28 mouse cellular contexts compared by ENCODE assay signal in genomic region chr19:29215811-29216509, GRCm38 (mm10). TPM values are rescaled to one million over a fixed set of nuclear protein-coding genes. Genes with fewer than 3 reads are reported as not detected.
DNase-seq lines count a peak whose midpoint lies in the region; ATAC-seq and TF ChIP-seq lines count a peak whose summit lies in the region.
"Had no signal": no experiment of that assay in that cellular context is flagged by ENCODE, and none has a peak within 500 bp of the region (broad histone marks: within the 10 kb centered on the region; RNA-seq: fewer than 3 reads in every experiment).

No protein-coding gene starts in this region.

- ATAC-seq in intestine, postnatal 0 days = peak; percentile 96
- no peak; the same call in 1 of the 2 replicates for ATAC-seq in kidney, postnatal 0 days (replicated peaks; ENCODE audit: low FRiP score, low read depth)
- ATAC-seq in stomach, embryonic 14.5 days (ENCODE audit: insufficient number of reproducible peaks, insufficient read depth, low FRiP score, low read depth) = peak; percentile 58; the same call in 1 of the 2 replicates
- ATAC-seq in hindbrain, embryonic 16.5 days = no peak
- ATAC-seq: midbrain, embryonic 15.5 days had no signal

- H3K4me3 ChIP-seq in intestine, postnatal 0 days (ENCODE audit: low read depth, low read length) = no peak overlapping the region
- H3K4me3 ChIP-seq in kidney, postnatal 0 days (replicated peaks; ENCODE audit: low read depth, low read length) = no peak overlapping the region
- no peak overlapping the region for H3K4me3 ChIP-seq in stomach, embryonic 14.5 days (ENCODE audit: low read depth, low read length)
- H3K4me3 ChIP-seq in hindbrain, embryonic 16.5 days (ENCODE audit: low read length) = no peak overlapping the region
- H3K4me3 ChIP-seq: embryonic facial prominence, embryonic 13.5 days; erythroblast, embryonic 14.5 days; forebrain, embryonic 12.5 days; heart, adult 2 months; hindbrain, embryonic 13.5 days; limb, embryonic 15.5 days; midbrain, embryonic 15.5 days; neural tube, embryonic 12.5 days had no signal

- TF ChIP-seq CTCF in intestine, postnatal 0 days (IDR thresholded peaks at IDR 0.05; ENCODE audit: low read depth) = no peak
- no peak for TF ChIP-seq CTCF in kidney, postnatal 0 days (IDR thresholded peaks at IDR 0.05; ENCODE audit: low read depth)

- peak overlapping the region; percentile 42; the same call in 1 of the 2 replicates for H3K27ac ChIP-seq in intestine, postnatal 0 days (ENCODE audit: low read depth, low read length)
- H3K27ac ChIP-seq in kidney, postnatal 0 days = no peak overlapping the region
- no peak overlapping the region for H3K27ac ChIP-seq in stomach, embryonic 14.5 days (ENCODE audit: low read length)
- no peak overlapping the region for H3K27ac ChIP-seq in hindbrain, embryonic 16.5 days (ENCODE audit: low read depth, low read length)
- H3K27ac ChIP-seq: embryonic facial prominence, embryonic 13.5 days; forebrain, embryonic 12.5 days; heart, adult 2 months; hindbrain, embryonic 13.5 days; limb, embryonic 15.5 days; liver, embryonic 14.5 days; midbrain, embryonic 15.5 days; neural tube, embryonic 12.5 days had no signal

- H3K27me3 ChIP-seq in intestine, postnatal 0 days (replicated peaks; ENCODE audit: control insufficient read depth, insufficient read depth, low read length) = no peaks in the 10 kb centered on the region
- H3K27me3 ChIP-seq in kidney, postnatal 0 days (ENCODE audit: insufficient read depth, low read length) = no peaks in the 10 kb centered on the region
- no peaks in the 10 kb centered on the region for H3K27me3 ChIP-seq in stomach, embryonic 14.5 days (ENCODE audit: control insufficient read depth, insufficient read depth, low read length)
- H3K27me3 ChIP-seq in hindbrain, embryonic 16.5 days (replicated peaks; ENCODE audit: control insufficient read depth, insufficient read depth, low read length) = no peaks in the 10 kb centered on the region
- H3K27me3 ChIP-seq: embryonic facial prominence, embryonic 13.5 days; forebrain, embryonic 12.5 days; hindbrain, embryonic 13.5 days; limb, embryonic 15.5 days; midbrain, embryonic 15.5 days; neural tube, embryonic 12.5 days had no signal

- peak; percentile 42 for DNase-seq in kidney, adult 9 months
- no peak for DNase-seq in kidney, postnatal 4 days
- peak; percentile 30 for DNase-seq in kidney, postnatal 0 days (ENCODE audit: low spot score)
- no peak for DNase-seq in adrenal gland, postnatal 10 days
- DNase-seq in layer of hippocampus, postnatal 10 days (ENCODE audit: low spot score in 2 of 2) = no peak
- DNase-seq: adrenal gland, postnatal 14 days; cerebellum, adult 2 months; cerebellum, postnatal 25 days; embryo, embryonic 11 days; heart, adult 2 months; heart, postnatal 36 days; layer of hippocampus, adult 9-11 months; left cerebral cortex, postnatal 4 days; lung, embryonic 14.5 days; right cerebral cortex, postnatal 14 days; spleen, adult 18-20 months; thymus, postnatal 25 days had no signal

- H3K9me3 ChIP-seq in intestine, postnatal 0 days (ENCODE audit: control insufficient read depth) = no peaks in the 10 kb centered on the region
- no peaks in the 10 kb centered on the region for H3K9me3 ChIP-seq in kidney, postnatal 0 days (replicated peaks; ENCODE audit: low read length)
- no peaks in the 10 kb centered on the region for H3K9me3 ChIP-seq in stomach, embryonic 14.5 days (ENCODE audit: control insufficient read depth, low read depth, low read length)
- H3K9me3 ChIP-seq in hindbrain, embryonic 16.5 days (ENCODE audit: control insufficient read depth, low read length) = no peaks in the 10 kb centered on the region
- H3K9me3 ChIP-seq: embryonic facial prominence, embryonic 13.5 days; forebrain, embryonic 12.5 days; hindbrain, embryonic 13.5 days; limb, embryonic 15.5 days; midbrain, embryonic 15.5 days; neural tube, embryonic 12.5 days had no signal

- no peak overlapping the region for H3K9ac ChIP-seq in intestine, postnatal 0 days (ENCODE audit: low read depth, low read length)
- H3K9ac ChIP-seq in kidney, postnatal 0 days (ENCODE audit: low read depth, low read length) = no peak overlapping the region
- no peak overlapping the region for H3K9ac ChIP-seq in stomach, embryonic 14.5 days (replicated peaks; ENCODE audit: low read depth, low read length)
- no peak overlapping the region for H3K9ac ChIP-seq in hindbrain, embryonic 16.5 days (ENCODE audit: low read depth, low read length)
- H3K9ac ChIP-seq: embryonic facial prominence, embryonic 13.5 days; forebrain, embryonic 12.5 days; hindbrain, embryonic 13.5 days; limb, embryonic 15.5 days; liver, embryonic 14.5 days; lung, embryonic 14.5 days; midbrain, embryonic 15.5 days; neural tube, embryonic 12.5 days had no signal

- no peaks in the 10 kb centered on the region for H3K36me3 ChIP-seq in intestine, postnatal 0 days (ENCODE audit: control insufficient read depth, insufficient read depth)
- H3K36me3 ChIP-seq in kidney, postnatal 0 days (ENCODE audit: insufficient read depth, low read length) = no peaks in the 10 kb centered on the region
- no peaks in the 10 kb centered on the region for H3K36me3 ChIP-seq in stomach, embryonic 14.5 days (ENCODE audit: control insufficient read depth, insufficient read depth, low read length)
- H3K36me3 ChIP-seq in hindbrain, embryonic 16.5 days (ENCODE audit: control insufficient read depth, insufficient read depth, low read length) = no peaks in the 10 kb centered on the region
- H3K36me3 ChIP-seq: embryonic facial prominence, embryonic 13.5 days; forebrain, embryonic 12.5 days; hindbrain, embryonic 13.5 days; limb, embryonic 15.5 days; midbrain, embryonic 15.5 days; neural tube, embryonic 12.5 days had no signal

- no peaks in the 10 kb centered on the region for H3K4me1 ChIP-seq in intestine, postnatal 0 days (replicated peaks; ENCODE audit: control insufficient read depth, insufficient read depth, low read length)
- H3K4me1 ChIP-seq in kidney, postnatal 0 days (replicated peaks; ENCODE audit: insufficient read depth, low read length) = no peaks in the 10 kb centered on the region
- H3K4me1 ChIP-seq in stomach, embryonic 14.5 days (ENCODE audit: control insufficient read depth, insufficient read depth, low read length) = no peaks in the 10 kb centered on the region
- no peaks in the 10 kb centered on the region for H3K4me1 ChIP-seq in hindbrain, embryonic 16.5 days (ENCODE audit: control insufficient read depth, insufficient read depth, low read depth, low read length)
- H3K4me1 ChIP-seq: embryonic facial prominence, embryonic 13.5 days; forebrain, embryonic 12.5 days; hindbrain, embryonic 13.5 days; limb, embryonic 15.5 days; midbrain, embryonic 15.5 days; neural tube, embryonic 12.5 days had no signal

- H3K4me2 ChIP-seq in intestine, postnatal 0 days (replicated peaks; ENCODE audit: low read depth) = no peak overlapping the region
- H3K4me2 ChIP-seq in kidney, postnatal 0 days (ENCODE audit: low read length) = no peak overlapping the region
- no peak overlapping the region for H3K4me2 ChIP-seq in stomach, embryonic 14.5 days (replicated peaks; ENCODE audit: low read depth, low read length)
- no peak overlapping the region for H3K4me2 ChIP-seq in hindbrain, embryonic 16.5 days (ENCODE audit: low read length)
- H3K4me2 ChIP-seq: embryonic facial prominence, embryonic 13.5 days; forebrain, embryonic 12.5 days; hindbrain, embryonic 13.5 days; limb, embryonic 15.5 days; lung, embryonic 14.5 days; midbrain, embryonic 15.5 days; neural tube, embryonic 12.5 days had no signal

- WGBS in intestine, postnatal 0 days = 41% methylated on average over 8 of the region's 8 CpGs
- WGBS in kidney, postnatal 0 days = 36% methylated on average over 8 of the region's 8 CpGs
- WGBS in stomach, embryonic 14.5 days = 63% methylated on average over 8 of the region's 8 CpGs
- 44% methylated on average over 8 of the region's 8 CpGs for WGBS in hindbrain, embryonic 16.5 days

RNA-seq across cellular contexts. Expression of gene Jak2, which starts 35.7 kb away (rescaled TPM):
- polyA plus RNA-seq in intestine, postnatal 0 days (2015; fragmentation: Nextera tagmentation; extraction: Ambion mirVana) = 11.2 and 11.7 TPM in 2 replicates
- polyA plus RNA-seq in kidney, postnatal 0 days (2015; fragmentation: Nextera tagmentation; extraction: Ambion mirVana) = 8.8 and 9.8 TPM in 2 replicates
- 11.2 and 13.1 TPM in 2 replicates for polyA plus RNA-seq in stomach, embryonic 14.5 days (2014; fragmentation: Nextera tagmentation; extraction: Ambion mirVana)
- 10 to 100 TPM; 17.7 to 20.5 TPM for total RNA-seq in adrenal gland, postnatal 10 days (2021)
- 6.2 and 10.0 TPM in 2 replicates for polyA plus RNA-seq in hindbrain, embryonic 16.5 days (2015; fragmentation: Nextera tagmentation; extraction: Ambion mirVana)
- total RNA-seq in layer of hippocampus, postnatal 10 days (2021) = 10 to 100 TPM; 31.9 to 32.1 TPM

Comparison
In these comparisons a context has a peak if more than half of its experiments do, and no peak if none do; other contexts are left out.
1. DNase-seq: peak in kidney, adult 9 months (single experiment) and kidney, postnatal 0 days (single experiment); none in kidney, postnatal 4 days (0 of 2), adrenal gland, postnatal 10 days (single experiment) and layer of hippocampus, postnatal 10 days (0 of 2).
2. ATAC-seq: peak in intestine, postnatal 0 days (single experiment) and stomach, embryonic 14.5 days (single experiment); none in kidney, postnatal 0 days (single experiment) and hindbrain, embryonic 16.5 days (single experiment).